Comparison of ENCODE assay signal across 14 mouse cellular contexts in genomic region chr14:118514280-118515031, GRCm38 (mm10).
"Had no signal": no experiment of that assay in that cellular context is flagged by ENCODE, and none has a peak within 500 bp of the region (broad histone marks: within the 10 kb centered on the region; RNA-seq: fewer than 3 reads in every experiment).

No protein-coding gene starts in this region.

- H3K27me3 ChIP-seq: megakaryocyte, embryonic 14.5 days had no signal

- H3K36me3 ChIP-seq: limb, embryonic 12.5 days; midbrain, embryonic 12.5 days had no signal

- H3K9me3 ChIP-seq: limb, embryonic 12.5 days; megakaryocyte, embryonic 14.5 days; midbrain, embryonic 12.5 days had no signal

- H3K27ac ChIP-seq: kidney, postnatal 0 days; layer of hippocampus, adult 2 months; limb, embryonic 12.5 days; liver, embryonic 14.5 days; midbrain, embryonic 12.5 days had no signal

- ATAC-seq: intestine, embryonic 16.5 days had no signal

- H3K4me2 ChIP-seq: limb, embryonic 12.5 days; midbrain, embryonic 12.5 days had no signal

- H3K4me3 ChIP-seq: layer of hippocampus, adult 2 months; limb, embryonic 12.5 days; megakaryocyte, embryonic 14.5 days; midbrain, embryonic 12.5 days had no signal

- DNase-seq: kidney, adult 8-10 months; kidney, postnatal 36 days; lung, adult 18-20 months; lung, postnatal 4 days; right cerebral cortex, postnatal 25 days; thymus, adult 18-20 months; thymus, postnatal 14 days had no signal

- H3K9ac ChIP-seq: limb, embryonic 12.5 days; liver, embryonic 14.5 days; midbrain, embryonic 12.5 days had no signal
